Mouse (Mus musculus) testis, adult 10 weeks (tissue): ENCODE measurements around the gene Dazap1. TPM values are rescaled to one million over a fixed set of nuclear protein-coding genes. Genes with fewer than 3 reads are reported as not detected.

Experiments used
- polyA plus RNA-seq: library from polyadenylated mRNA; stranded (reverse); fragments of 350-450 nt; fragmentation: Illumina TruSeq; extraction: RNeasy Lipid Tissue Mini Kit (QIAGEN cat#74804); gene quantifications from one replicate; pipeline ENCODE4 v1.2.3, GENCODE M21; 2014; ENCODE audit warnings: low read depth, low replicate concordance

Dazap1 gene
- polyA plus RNA-seq = 43.5 TPM

DNA sequence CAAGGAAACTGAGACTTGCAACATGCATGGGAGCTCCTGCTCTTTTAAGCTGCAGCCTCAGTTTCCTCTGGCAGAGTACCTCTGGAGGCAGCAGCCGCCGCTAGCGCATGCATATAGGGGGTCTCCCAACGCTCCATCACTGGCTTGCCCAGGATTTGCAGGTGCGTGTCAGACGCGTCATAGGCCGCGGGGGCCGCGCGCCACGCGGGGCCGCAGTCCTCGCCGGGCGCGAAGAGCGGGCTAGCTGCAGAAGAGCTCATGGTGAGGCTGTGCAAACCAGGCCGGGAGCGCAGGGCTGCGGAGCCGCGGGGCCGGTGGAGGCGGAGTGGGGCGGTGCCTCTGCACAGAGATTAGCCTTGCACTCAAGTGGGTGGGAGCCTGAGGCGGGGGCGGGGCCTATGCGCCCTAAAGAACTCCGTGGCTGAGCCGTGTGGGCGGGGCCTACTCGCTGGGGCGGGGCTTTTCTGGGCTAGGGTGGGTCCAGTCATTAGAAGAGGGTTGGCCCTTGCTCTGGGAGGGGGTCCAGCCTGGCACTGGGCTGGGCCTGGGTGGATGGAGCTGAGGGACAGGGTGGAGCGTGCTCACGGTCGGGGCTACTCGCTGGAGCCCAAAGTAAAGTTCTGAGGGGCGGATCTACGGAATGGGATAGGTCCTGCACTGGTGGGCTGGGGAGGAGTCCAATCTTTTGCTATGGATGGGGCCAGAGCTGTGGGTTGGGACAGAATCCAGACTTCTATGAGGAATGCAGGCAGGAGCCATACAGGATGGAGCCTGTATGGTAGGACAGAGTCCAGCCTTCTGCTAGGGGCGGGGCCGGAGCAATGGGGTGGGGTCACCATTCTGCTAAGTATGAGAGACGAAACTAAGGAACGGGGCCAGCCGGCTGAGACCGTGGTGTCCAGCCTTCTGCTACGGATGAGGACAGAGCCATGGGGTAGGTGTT lies at the start of gene Dazap1, which contains the start of gene Gamt:
Dazap1 (plus strand) TSS at position 845 of the 943 bp plus-strand sequence.
Gamt (minus strand) TSS at position 371 of the 943 bp plus-strand sequence.

GRCm38 (mm10) chr10:80226416-80227165 lies 34.7 kb upstream of the Dazap1 start, which contains the start of gene Mum1:
Mum1 (plus strand) TSS chr10:80226434.

GRCm38 (mm10) chr10:80248971-80249640 lies 12.2 kb upstream of the Dazap1 start, which contains the start of gene Ndufs7:
Ndufs7 (plus strand) TSS chr10:80249121.

GRCm38 (mm10) chr10:80292251-80293146 lies 31.2 kb downstream of the Dazap1 start, which contains the start of gene Rps15:
Rps15 (plus strand) TSS chr10:80292453.

GRCm38 (mm10) chr10:80295618-80296425 lies 34.5 kb downstream of the Dazap1 start, which contains the start of gene Apc2:
Apc2 (plus strand) TSS chr10:80295977.

DNA sequence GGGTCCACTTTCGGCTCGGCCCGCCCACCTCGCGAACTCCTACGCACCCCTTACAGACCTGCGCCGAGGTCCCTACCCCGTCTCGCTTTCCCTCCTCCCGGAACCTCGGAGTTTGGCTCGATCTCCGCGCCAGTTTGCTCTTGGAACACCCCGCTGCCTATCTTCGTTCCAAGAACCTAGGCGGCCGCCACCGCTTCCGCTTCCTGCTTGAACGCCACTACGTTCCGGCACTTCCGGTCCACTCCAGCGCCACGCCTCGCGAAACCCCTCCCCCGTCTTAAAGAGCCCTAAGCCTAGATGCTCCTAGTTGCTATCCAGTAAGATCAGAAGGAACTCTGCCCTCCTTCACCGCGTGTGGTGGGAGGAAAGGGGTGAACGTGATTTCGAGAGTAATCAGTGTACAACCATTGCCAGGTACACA lies 59.1 kb downstream of the Dazap1 start, which contains the start of gene 2310011J03Rik:
2310011J03Rik (minus strand) TSS at position 198 of the 421 bp plus-strand sequence.

DNA sequence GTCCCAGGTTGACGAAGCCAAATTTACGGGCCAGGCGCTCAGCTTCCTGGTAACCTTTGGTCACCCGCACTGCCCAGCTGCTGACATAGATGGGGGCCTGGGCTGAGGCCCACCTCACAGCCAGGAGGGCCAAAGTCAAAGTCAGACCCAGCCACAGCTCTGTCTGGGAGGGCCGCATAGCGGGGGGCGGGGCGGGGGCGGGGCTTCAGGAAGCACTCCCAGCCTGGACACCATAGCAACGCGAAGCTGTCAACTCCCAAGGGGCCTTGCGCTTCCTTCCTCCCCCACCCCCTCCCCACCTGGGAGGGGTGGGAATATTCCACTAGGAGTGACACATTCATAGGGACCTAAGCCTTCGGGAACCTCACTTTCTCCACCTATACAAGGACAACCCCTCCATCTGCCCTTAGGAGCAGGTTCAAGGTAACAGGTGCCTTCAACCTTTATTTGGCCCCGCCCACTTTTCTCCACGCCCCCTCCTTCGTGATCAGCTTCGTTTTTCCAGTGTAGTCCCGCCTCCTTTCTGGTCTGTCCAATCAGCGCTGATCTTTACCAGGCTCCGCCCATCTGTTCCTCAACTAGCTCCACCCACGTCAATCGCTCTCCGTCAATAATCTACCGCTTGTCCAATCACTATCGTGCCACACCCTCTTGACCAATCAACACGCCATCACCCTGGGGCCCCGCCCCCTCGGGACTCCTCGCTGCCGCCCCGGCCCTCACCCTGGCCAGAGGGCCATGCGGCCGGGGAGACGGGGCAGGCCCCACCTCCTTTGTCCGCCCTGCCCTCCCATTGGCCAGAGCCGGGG lies 68.2 kb downstream of the Dazap1 start, which contains the start of the genes Pcsk4 and Reep6:
Pcsk4 (minus strand) TSS at position 226 of the 809 bp plus-strand sequence.
Reep6 (plus strand) TSS at position 681 of the 809 bp plus-strand sequence.

Other genes with a start within 250 kb of the Dazap1 start
- not detected for gene Arhgap45, start 244.8 kb upstream of the Dazap1 start, polyA plus RNA-seq
- 0.28 TPM for gene Polr2e, start 221.7 kb upstream of the Dazap1 start, polyA plus RNA-seq
- 260 TPM for gene Gpx4, start 214.3 kb upstream of the Dazap1 start, polyA plus RNA-seq
- gene Sbno2, start 155.9 kb upstream of the Dazap1 start, polyA plus RNA-seq = 0.52 TPM
- 7.2 TPM for gene Stk11, start 145.7 kb upstream of the Dazap1 start, polyA plus RNA-seq
- gene Atp5d, start 122.9 kb upstream of the Dazap1 start, polyA plus RNA-seq = 0.21 TPM
- gene Cbarp, start 120.7 kb upstream of the Dazap1 start, polyA plus RNA-seq = not detected
- 3.2 TPM for gene Midn, start 113.2 kb upstream of the Dazap1 start, polyA plus RNA-seq
- 37.8 TPM for gene Cirbp, start 95.5 kb upstream of the Dazap1 start, polyA plus RNA-seq
- gene 1600002K03Rik, start 88.5 kb upstream of the Dazap1 start, polyA plus RNA-seq = 1.1 TPM
- gene Efna2, start 82.0 kb upstream of the Dazap1 start, polyA plus RNA-seq = 0.39 TPM
- gene Mum1, start 35.1 kb upstream of the Dazap1 start, polyA plus RNA-seq = 72.4 TPM
- gene Ndufs7, start 12.4 kb upstream of the Dazap1 start, polyA plus RNA-seq = 0.88 TPM
- 1.2 TPM for gene Gamt, start 474 bp upstream of the Dazap1 start, polyA plus RNA-seq
- gene Rps15, start 31.0 kb downstream of the Dazap1 start, polyA plus RNA-seq = 0.57 TPM
- gene Apc2, start 34.5 kb downstream of the Dazap1 start, polyA plus RNA-seq = not detected
- 0.62 TPM for gene 2310011J03Rik, start 59.1 kb downstream of the Dazap1 start, polyA plus RNA-seq
- gene Pcsk4, start 68.0 kb downstream of the Dazap1 start, polyA plus RNA-seq = 3.3 TPM
- 35.5 TPM for gene Reep6, start 68.5 kb downstream of the Dazap1 start, polyA plus RNA-seq
- 0.31 TPM for gene Adamtsl5, start 86.9 kb downstream of the Dazap1 start, polyA plus RNA-seq
- not detected for gene Plk5, start 95.0 kb downstream of the Dazap1 start, polyA plus RNA-seq
- gene Mex3d, start 126.2 kb downstream of the Dazap1 start, polyA plus RNA-seq = 15.6 TPM
- gene Mbd3, start 138.1 kb downstream of the Dazap1 start, polyA plus RNA-seq = 0.49 TPM
- not detected for gene Uqcr11, start 145.3 kb downstream of the Dazap1 start, polyA plus RNA-seq
- gene Tcf3, start 172.2 kb downstream of the Dazap1 start, polyA plus RNA-seq = 1.1 TPM
- not detected for gene Onecut3, start 233.3 kb downstream of the Dazap1 start, polyA plus RNA-seq